ENCODE assay signal across 17 mouse cellular contexts in genomic region chr3:48840692-48841091, GRCm38 (mm10).
DNase-seq lines count a peak whose midpoint lies in the region.
"Had no signal": no experiment of that assay in that cellular context is flagged by ENCODE, and none has a peak within 500 bp of the region (broad histone marks: within the 10 kb centered on the region; RNA-seq: fewer than 3 reads in every experiment).

No protein-coding gene starts in this region.

- intact Hi-C loops in heart, postnatal 36 days (cut with DNase I) = no loop called here

- DNase-seq in frontal cortex, adult 2 months (ENCODE audit: extremely low spot score in 1 of 2, low spot score in 1 of 2) = peak; percentile 4 to 28
- DNase-seq in frontal cortex, postnatal 25 days (ENCODE audit: low spot score in 2 of 2) = no peak
- DNase-seq in right cerebral cortex, adult 18-20 months = peak; percentile 34
- DNase-seq in right cerebral cortex, postnatal 4 days = no peak
- peak; percentile 40 for DNase-seq in brain, adult 2 months (ENCODE audit: low read depth, low spot score)
- no peak for DNase-seq in heart, postnatal 36 days
- DNase-seq: adrenal gland, postnatal 10 days; adrenal gland, postnatal 36 days; B cell, adult 2 months; cerebellum, adult 11 months; cerebellum, adult 2 months; cerebellum, adult 9-11 months; cerebellum, postnatal 25 days; forebrain, postnatal 0 days; gastrocnemius, adult 2 months; gastrocnemius, postnatal 14 days; heart, adult 11 months had no signal

Comparison
In these comparisons a context has a peak if more than half of its experiments do, and no peak if none do; other contexts are left out.
1. DNase-seq: peak in frontal cortex, adult 2 months (2 of 2), right cerebral cortex, adult 18-20 months (single experiment) and brain, adult 2 months (single experiment); none in frontal cortex, postnatal 25 days (0 of 2), right cerebral cortex, postnatal 4 days (single experiment) and heart, postnatal 36 days (0 of 2).